Mouse (Mus musculus): ENCODE data around the gene Il1r2. TPM values are rescaled to one million over a fixed set of nuclear protein-coding genes. Genes with fewer than 3 reads are reported as not detected.

Gene Il1r2
- polyA plus RNA-seq, 1 experiment, result not detected

- Histone ChIP-seq H3K4me3 (ENCODE audit: insufficient read depth, low read length) (no peak overlapping the region), H3K4me1 (ENCODE audit: control insufficient read depth, insufficient read depth, low read length) (no peaks in the 10 kb centered on the region), H3K27ac (ENCODE audit: insufficient read depth, low read depth, low read length) (no peak overlapping the region)
- TF ChIP-seq POLR2A (IDR thresholded peaks at IDR 0.05; ENCODE audit: borderline replicate concordance, low read depth, low read length) (no peak), CTCF (IDR thresholded peaks at IDR 0.05; ENCODE audit: low read depth, low read length) (no peak)
Observed at GRCm38 (mm10) chr1:40117565-40117964, 43.7 kb downstream of the Il1r2 start.

GRCm38 (mm10) chr1:40124237-40124636, 50.4 kb downstream of the Il1r2 start:
- Histone ChIP-seq H3K4me3 (ENCODE audit: insufficient read depth, low read length) (no peak overlapping the region), H3K4me1 (ENCODE audit: control insufficient read depth, insufficient read depth, low read length) (peaks cover 6% of the 10 kb centered on the region), H3K27ac (ENCODE audit: insufficient read depth, low read depth, low read length) (no peak overlapping the region)
- TF ChIP-seq POLR2A (IDR thresholded peaks at IDR 0.05; ENCODE audit: borderline replicate concordance, low read depth, low read length), result no peak
- no peak for TF ChIP-seq CTCF (IDR thresholded peaks at IDR 0.05; ENCODE audit: low read depth, low read length)

GRCm38 (mm10) chr1:40128481-40128880, 54.6 kb downstream of the Il1r2 start:
- TF ChIP-seq POLR2A (IDR thresholded peaks at IDR 0.05; ENCODE audit: borderline replicate concordance, low read depth, low read length), result no peak
- no peak for TF ChIP-seq CTCF (IDR thresholded peaks at IDR 0.05; ENCODE audit: low read depth, low read length)
- H3K4me1 ChIP-seq (ENCODE audit: control insufficient read depth, insufficient read depth, low read length), result peaks cover 6% of the 10 kb centered on the region

GRCm38 (mm10) chr1:40129321-40129720, 55.4 kb downstream of the Il1r2 start:
- Histone ChIP-seq H3K4me3 (ENCODE audit: insufficient read depth, low read length) (no peak overlapping the region), H3K4me1 (ENCODE audit: control insufficient read depth, insufficient read depth, low read length) (peaks cover 6% of the 10 kb centered on the region), H3K27ac (ENCODE audit: insufficient read depth, low read depth, low read length) (no peak overlapping the region)
- TF ChIP-seq CTCF (IDR thresholded peaks at IDR 0.05; ENCODE audit: low read depth, low read length), result no peak
- TF ChIP-seq POLR2A (IDR thresholded peaks at IDR 0.05; ENCODE audit: borderline replicate concordance, low read depth, low read length), result no peak

More at GRCm38 (mm10) chr1:40128481-40128880, 54.6 kb downstream of the Il1r2 start:
- Histone ChIP-seq H3K27ac (ENCODE audit: insufficient read depth, low read depth, low read length) (no peak overlapping the region), H3K4me3 (ENCODE audit: insufficient read depth, low read length) (no peak overlapping the region)

- no peaks in the 10 kb centered on the region for H3K4me1 ChIP-seq (ENCODE audit: control insufficient read depth, insufficient read depth, low read length)
- no peak overlapping the region for H3K4me3 ChIP-seq (ENCODE audit: insufficient read depth, low read length)
- TF ChIP-seq POLR2A (IDR thresholded peaks at IDR 0.05; ENCODE audit: borderline replicate concordance, low read depth, low read length) (no peak), CTCF (IDR thresholded peaks at IDR 0.05; ENCODE audit: low read depth, low read length) (no peak)
- H3K27ac ChIP-seq (ENCODE audit: insufficient read depth, low read depth, low read length), result no peak overlapping the region
Observed at GRCm38 (mm10) chr1:40131631-40132030, 57.8 kb downstream of the Il1r2 start.

GRCm38 (mm10) chr1:40132721-40133120, 58.8 kb downstream of the Il1r2 start:
- H3K4me3 ChIP-seq (ENCODE audit: insufficient read depth, low read length), result no peak overlapping the region
- no peaks in the 10 kb centered on the region for H3K4me1 ChIP-seq (ENCODE audit: control insufficient read depth, insufficient read depth, low read length)
- TF ChIP-seq POLR2A (IDR thresholded peaks at IDR 0.05; ENCODE audit: borderline replicate concordance, low read depth, low read length) (no peak), CTCF (IDR thresholded peaks at IDR 0.05; ENCODE audit: low read depth, low read length) (no peak)
- H3K27ac ChIP-seq (ENCODE audit: insufficient read depth, low read depth, low read length), result no peak overlapping the region

GRCm38 (mm10) chr1:40133567-40133966, 59.7 kb downstream of the Il1r2 start:
- no peak overlapping the region for H3K4me3 ChIP-seq (ENCODE audit: insufficient read depth, low read length)
- no peak overlapping the region for H3K27ac ChIP-seq (ENCODE audit: insufficient read depth, low read depth, low read length)
- no peaks in the 10 kb centered on the region for H3K4me1 ChIP-seq (ENCODE audit: control insufficient read depth, insufficient read depth, low read length)
- no peak for TF ChIP-seq POLR2A (IDR thresholded peaks at IDR 0.05; ENCODE audit: borderline replicate concordance, low read depth, low read length)
- no peak for TF ChIP-seq CTCF (IDR thresholded peaks at IDR 0.05; ENCODE audit: low read depth, low read length)

- no peak for TF ChIP-seq CTCF (IDR thresholded peaks at IDR 0.05; ENCODE audit: low read depth, low read length)
- TF ChIP-seq POLR2A (IDR thresholded peaks at IDR 0.05; ENCODE audit: borderline replicate concordance, low read depth, low read length), result no peak
Observed at GRCm38 (mm10) chr1:40139798-40140532, 66.1 kb downstream of the Il1r2 start.

GRCm38 (mm10) chr1:40156096-40156495, 82.2 kb downstream of the Il1r2 start:
- Histone ChIP-seq H3K27ac (ENCODE audit: insufficient read depth, low read depth, low read length) (no peak overlapping the region), H3K4me1 (ENCODE audit: control insufficient read depth, insufficient read depth, low read length) (no peaks in the 10 kb centered on the region), H3K4me3 (ENCODE audit: insufficient read depth, low read length) (no peak overlapping the region)
- TF ChIP-seq POLR2A (IDR thresholded peaks at IDR 0.05; ENCODE audit: borderline replicate concordance, low read depth, low read length) (no peak), CTCF (IDR thresholded peaks at IDR 0.05; ENCODE audit: low read depth, low read length) (no peak)

More at GRCm38 (mm10) chr1:40139798-40140532, 66.1 kb downstream of the Il1r2 start:
- H3K4me1 ChIP-seq (ENCODE audit: control insufficient read depth, insufficient read depth, low read length), result no peaks in the 10 kb centered on the region
- no peak overlapping the region for H3K27ac ChIP-seq (ENCODE audit: insufficient read depth, low read depth, low read length)
- H3K4me3 ChIP-seq (ENCODE audit: insufficient read depth, low read length), result no peak overlapping the region

GRCm38 (mm10) chr1:40163329-40163917, 89.5 kb downstream of the Il1r2 start:
- H3K4me1 ChIP-seq (ENCODE audit: control insufficient read depth, insufficient read depth, low read length), result no peaks in the 10 kb centered on the region
- TF ChIP-seq CTCF (IDR thresholded peaks at IDR 0.05; ENCODE audit: low read depth, low read length) (no peak), POLR2A (IDR thresholded peaks at IDR 0.05; ENCODE audit: borderline replicate concordance, low read depth, low read length) (no peak)
- H3K27ac ChIP-seq (ENCODE audit: insufficient read depth, low read depth, low read length), result no peak overlapping the region
- no peak overlapping the region for H3K4me3 ChIP-seq (ENCODE audit: insufficient read depth, low read length)

All from bone marrow macrophage, adult 2 months (primary cell).